Mouse (Mus musculus): ENCODE measurements around the gene Wdfy4. TPM values are rescaled to one million over a fixed set of nuclear protein-coding genes. Genes with fewer than 3 reads are reported as not detected.

Wdfy4 gene
- total and polyA plus RNA-seq, 3 experiments: 27.0 to 34.8 (median 30.9) TPM

- TF ChIP-seq POLR2A (IDR thresholded peaks at IDR 0.05; ENCODE audit: control insufficient read depth in 1 of 2, insufficient read depth in 1 of 2, low read depth in 1 of 2, low read length in 2 of 2, poor library complexity in 1 of 2) (no peak), CHD1 (IDR thresholded peaks at IDR 0.05; ENCODE audit: low read depth, low read length) (no peak), MYB (IDR thresholded peaks at IDR 0.05; ENCODE audit: low read depth, low read length) (no peak)
These were observed 21.7 kb upstream of the Wdfy4 start (continued) for GRCm38 (mm10) chr14:33207011-33207410.

DNA sequence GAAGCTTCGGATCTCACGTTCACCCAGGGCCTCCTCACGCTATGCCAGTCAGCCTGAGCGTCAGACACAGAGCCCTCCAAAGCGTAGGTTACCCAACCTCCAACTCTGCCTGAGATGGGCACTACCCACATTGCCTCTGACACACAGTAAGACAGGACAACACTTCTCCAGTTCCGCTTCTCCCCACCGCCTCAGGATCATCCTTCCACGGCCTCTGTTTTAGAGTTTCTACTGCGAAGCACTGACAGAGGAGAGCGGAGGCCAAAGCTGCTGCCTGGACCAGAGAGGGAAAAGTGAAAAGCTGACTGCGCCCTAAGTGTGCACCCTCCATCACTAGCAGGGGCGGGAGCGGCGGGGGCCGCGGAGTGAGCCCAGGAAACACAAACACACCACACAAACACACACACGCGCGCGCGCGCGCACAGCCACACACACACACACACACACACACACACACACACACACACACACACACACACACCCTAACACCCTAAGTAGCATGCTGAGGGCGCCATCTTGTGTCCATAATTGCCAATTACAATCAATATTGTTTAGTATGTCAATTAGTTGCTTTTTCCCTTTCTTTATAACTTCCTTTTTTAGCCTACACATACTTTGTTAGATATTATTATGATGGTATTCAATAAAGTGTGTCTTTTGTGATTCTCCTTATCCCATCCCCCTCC is 20.1 kb upstream of the Wdfy4 start:
- no peak overlapping the region for H3K4me3 ChIP-seq (ENCODE audit: control insufficient read depth in 1 of 2, insufficient read depth in 1 of 2, low read depth in 2 of 2, low read length in 2 of 2)
- no peak overlapping the region for H3K9ac ChIP-seq (ENCODE audit: control insufficient read depth, low read depth, low read length, poor library complexity, severe bottlenecking)
- H3K27me3 ChIP-seq (ENCODE audit: control insufficient read depth in 1 of 2, insufficient read depth in 2 of 2, low read length in 2 of 2): no peaks in the 10 kb centered on the region
- H3K79me2 ChIP-seq (ENCODE audit: control insufficient read depth, insufficient read depth, low read length, poor library complexity): no peaks in the 10 kb centered on the region
- H3K4me1 ChIP-seq (ENCODE audit: control insufficient read depth in 1 of 2, insufficient read depth in 2 of 2, low read length in 2 of 2): peaks cover 0 to 17% of the 10 kb centered on the region in 2 experiments; a peak in 3 of 4 replicates
- no peaks in the 10 kb centered on the region for H3K9me3 ChIP-seq (replicated peaks; ENCODE audit: insufficient read depth, low read length)
- no peak overlapping the region for H3K27ac ChIP-seq (ENCODE audit: control insufficient read depth, low read depth, low read length)
- DNase-seq (ENCODE audit: low read depth, low spot score): peak; percentile 75
- no peak for TF ChIP-seq MEF2A (IDR thresholded peaks at IDR 0.05; ENCODE audit: extremely low read depth, insufficient replicate concordance, low read depth, low read length, poor library complexity, severe bottlenecking)
- TF ChIP-seq CHD1 (IDR thresholded peaks at IDR 0.05; ENCODE audit: low read depth, low read length): no peak
- TF ChIP-seq MAX (IDR thresholded peaks at IDR 0.05; ENCODE audit: low read length): no peak
- no peak for TF ChIP-seq NELFE (IDR thresholded peaks at IDR 0.05; ENCODE audit: low read depth, low read length)
- TF ChIP-seq MYC (IDR thresholded peaks at IDR 0.05; ENCODE audit: low read depth, low read length): no peak
- no peak for TF ChIP-seq TAL1 (IDR thresholded peaks at IDR 0.05; ENCODE audit: low read length)
- no peak for TF ChIP-seq ZMIZ1 (IDR thresholded peaks at IDR 0.05; ENCODE audit: low read depth, low read length)
- TF ChIP-seq SMC3 (IDR thresholded peaks at IDR 0.05; ENCODE audit: low read depth, low read length): peak; percentile 68
- no peak for TF ChIP-seq MXI1 (IDR thresholded peaks at IDR 0.05; ENCODE audit: low read depth, low read length)
- TF ChIP-seq SIN3A (IDR thresholded peaks at IDR 0.05; ENCODE audit: low read length): no peak
- TF ChIP-seq HCFC1 (IDR thresholded peaks at IDR 0.05; ENCODE audit: low read depth, low read length): no peak
- TF ChIP-seq TCF12 (IDR thresholded peaks at IDR 0.05; ENCODE audit: low read depth, low read length): no peak
- TF ChIP-seq TBP (IDR thresholded peaks at IDR 0.05; ENCODE audit: low read depth, low read length): no peak
- TF ChIP-seq GATA1 (IDR thresholded peaks at IDR 0.05; ENCODE audit: low read depth, low read length): no peak
- no peak for TF ChIP-seq JUND (IDR thresholded peaks at IDR 0.05; ENCODE audit: low read depth, low read length)
- peak; percentile 74 for TF ChIP-seq RAD21 (IDR thresholded peaks at IDR 0.05; ENCODE audit: low read depth, low read length)
- no peak for TF ChIP-seq CHD2 (IDR thresholded peaks at IDR 0.05; ENCODE audit: low read length)
- no peak for TF ChIP-seq ZKSCAN1 (IDR thresholded peaks at IDR 0.05; ENCODE audit: low read depth, low read length)
- TF ChIP-seq MYB (IDR thresholded peaks at IDR 0.05; ENCODE audit: low read depth, low read length): no peak
- TF ChIP-seq ZNF384 (IDR thresholded peaks at IDR 0.05; ENCODE audit: low read depth, low read length): no peak
- no peak for TF ChIP-seq KAT2A (conservative IDR thresholded peaks at IDR 0.05; ENCODE audit: low read depth, low read length)
- no peak for TF ChIP-seq USF2 (IDR thresholded peaks at IDR 0.05; ENCODE audit: borderline replicate concordance in 1 of 2, insufficient read depth in 1 of 2, low read depth in 1 of 2, low read length in 2 of 2)
- no peak for TF ChIP-seq MAZ (IDR thresholded peaks at IDR 0.05; ENCODE audit: low read depth, low read length)
- no peak for TF ChIP-seq GABPA (IDR thresholded peaks at IDR 0.05; ENCODE audit: low read depth, low read length)
- no peak for TF ChIP-seq BHLHE40 (IDR thresholded peaks at IDR 0.05; ENCODE audit: borderline replicate concordance, low read depth, low read length)
- no peak for TF ChIP-seq ELF1 (IDR thresholded peaks at IDR 0.05; ENCODE audit: low read depth, low read length)
- peak; percentile 32 to 76 (median 51) for TF ChIP-seq CTCF (IDR thresholded peaks at IDR 0.05 in 2 of 3, conservative IDR thresholded peaks at IDR 0.05 in 1 of 3; ENCODE audit: control insufficient read depth in 1 of 3, insufficient read depth in 1 of 3, low read depth in 2 of 3, low read length in 3 of 3, poor library complexity in 1 of 3, severe bottlenecking in 1 of 3)
- 0 out of 2 replicates have a peak, but pooled peaks have one; percentile 23 for TF ChIP-seq ZC3H11A (IDR thresholded peaks at IDR 0.05; ENCODE audit: low read depth, low read length)
- no peak for TF ChIP-seq UBTF (IDR thresholded peaks at IDR 0.05; ENCODE audit: borderline replicate concordance, insufficient read depth, low read depth, low read length)
- peaks cover 0 to 3% of the 10 kb centered on the region in 2 experiments; a peak in 2 of 4 replicates for H3K36me3 ChIP-seq (ENCODE audit: control insufficient read depth in 1 of 2, insufficient read depth in 2 of 2, low read length in 2 of 2)
